Mouse (Mus musculus) large intestine, adult 2 months (tissue): ENCODE data around the gene Tead2. TPM values are rescaled to one million over a fixed set of nuclear protein-coding genes. Genes with fewer than 3 reads are reported as not detected.

Experiments
- DNase-seq: peaks from one replicate; pipeline ENCODE4 v3.0.0-alpha.2; 2012; ENCODE audit warnings: low read depth, low spot score
- WGBS: fragments of 180-500 bp; shearing (Covaris S2); methylation state at CpG from one replicate; pipeline ENCODE4 v1.1.7; 2018; 5-methylcytosine and 5-hydroxymethylcytosine counted together
- polyA plus RNA-seq: library from polyadenylated mRNA; depleted of rRNA; stranded (reverse); fragments of >200 nt; gene quantifications from 2 replicates; pipeline ENCODE4 v1.2.3, GENCODE M21; 2012

The Tead2 gene
- polyA plus RNA-seq, 1 experiment = 8.9 TPM

- no peak for DNase-seq
Observed at GRCm38 (mm10) chr7:45216442-45217183, 1.1 kb downstream of the Tead2 start.

GRCm38 (mm10) chr7:45221680-45222079, 6.1 kb downstream of the Tead2 start:
- no peak for DNase-seq
- 72% methylated on average over 2 of the region's 2 CpGs for WGBS

More at GRCm38 (mm10) chr7:45216442-45217183, 1.1 kb downstream of the Tead2 start:
- 8% methylated on average over 13 of the region's 13 CpGs for WGBS

- no peak for DNase-seq
- WGBS = 87% methylated on average over 7 of the region's 7 CpGs
Observed at GRCm38 (mm10) chr7:45224826-45225225, 9.3 kb downstream of the Tead2 start.

- no peak for DNase-seq
- WGBS = 87% methylated on average over 5 of the region's 5 CpGs
Observed at GRCm38 (mm10) chr7:45226421-45226820, 10.9 kb downstream of the Tead2 start.

DNA sequence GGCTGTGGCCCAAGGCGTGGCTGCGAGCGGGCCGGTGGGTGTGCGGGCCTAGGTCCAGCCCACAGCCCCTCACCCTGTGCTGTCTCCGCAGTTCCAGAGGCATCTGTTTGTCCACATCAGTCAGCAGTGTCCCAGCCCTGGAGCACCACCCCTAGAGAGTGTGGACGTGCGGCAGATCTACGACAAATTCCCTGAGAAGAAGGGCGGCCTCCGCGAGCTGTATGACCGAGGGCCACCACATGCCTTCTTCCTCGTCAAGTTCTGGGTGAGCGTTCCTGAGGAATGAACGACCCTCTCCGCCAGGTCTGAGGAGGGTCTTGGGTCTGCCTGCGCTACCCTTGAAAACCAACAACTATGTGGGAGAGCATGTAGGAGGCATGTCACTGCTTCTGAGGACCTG, 13.0 kb downstream of the Tead2 start:
- 95% methylated on average over 18 of the region's 18 CpGs for WGBS
- no peak for DNase-seq

GRCm38 (mm10) chr7:45229046-45229445, 13.5 kb downstream of the Tead2 start:
- DNase-seq = no peak
- WGBS = 91% methylated on average over 8 of the region's 8 CpGs

DNA sequence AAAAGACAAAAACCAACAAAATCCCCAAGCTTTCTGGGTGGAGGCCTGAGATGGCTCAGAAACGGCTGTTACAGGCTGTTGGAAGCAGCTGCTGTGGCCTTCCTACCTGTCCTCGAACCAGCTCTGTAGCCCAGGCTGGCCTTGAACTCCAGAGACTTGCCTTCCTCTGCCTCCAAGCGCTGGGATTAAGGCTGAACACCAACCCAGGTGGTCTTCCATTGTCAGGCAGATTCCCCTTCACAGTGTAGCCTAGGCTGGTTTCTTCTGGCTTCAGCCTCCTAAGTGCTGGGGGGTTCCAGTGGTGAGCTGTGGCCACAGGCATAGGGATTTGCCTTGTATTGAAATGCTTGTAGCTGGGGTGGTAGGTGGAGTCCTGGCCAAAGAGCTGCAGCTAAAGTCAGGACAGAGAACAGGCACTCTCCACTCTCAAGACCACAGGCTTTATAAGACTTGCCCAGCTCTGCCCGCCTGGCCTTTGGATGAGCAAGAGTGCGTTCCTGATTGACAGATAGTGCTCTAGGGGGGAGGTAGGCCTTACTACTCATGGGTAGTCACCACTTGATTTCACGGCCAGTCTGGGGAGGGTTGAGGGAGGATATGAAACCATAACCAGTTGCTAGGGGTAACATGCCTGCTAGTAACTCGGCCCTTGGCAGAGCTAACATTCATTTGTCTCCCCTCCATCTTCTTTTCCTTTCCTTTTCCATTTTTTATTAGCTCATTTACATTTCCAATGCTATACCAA, 14.1 kb downstream of the Tead2 start:
- DNase-seq = no peak
- WGBS = 88% methylated on average over 7 of the region's 7 CpGs

DNA sequence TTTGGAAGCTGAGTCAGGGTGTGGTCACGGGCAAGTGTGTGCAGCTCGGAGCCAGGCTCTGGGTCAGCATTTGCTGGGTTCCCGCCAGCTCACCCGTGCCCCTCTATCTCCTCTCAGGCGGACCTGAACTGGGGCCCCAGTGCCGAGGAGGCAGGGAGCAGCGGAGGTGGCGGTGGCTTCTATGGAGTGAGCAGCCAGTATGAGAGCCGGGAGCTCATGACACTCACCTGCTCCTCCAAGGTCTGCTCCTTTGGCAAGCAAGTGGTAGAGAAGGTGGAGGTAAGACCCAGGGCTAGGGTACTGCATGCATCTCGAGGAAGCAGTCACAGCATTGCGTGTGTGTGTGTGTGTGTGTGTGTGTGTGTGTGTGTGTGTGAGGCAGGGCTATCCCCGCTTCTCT, 15.6 kb downstream of the Tead2 start:
- no peak for DNase-seq

GRCm38 (mm10) chr7:45231941-45232340, 16.4 kb downstream of the Tead2 start:
- WGBS = 94% methylated on average over 11 of the region's 11 CpGs
- no peak for DNase-seq

More for the DNA sequence above, 15.6 kb downstream of the Tead2 start:
- 89% methylated on average over 12 of the region's 12 CpGs for WGBS

DNA sequence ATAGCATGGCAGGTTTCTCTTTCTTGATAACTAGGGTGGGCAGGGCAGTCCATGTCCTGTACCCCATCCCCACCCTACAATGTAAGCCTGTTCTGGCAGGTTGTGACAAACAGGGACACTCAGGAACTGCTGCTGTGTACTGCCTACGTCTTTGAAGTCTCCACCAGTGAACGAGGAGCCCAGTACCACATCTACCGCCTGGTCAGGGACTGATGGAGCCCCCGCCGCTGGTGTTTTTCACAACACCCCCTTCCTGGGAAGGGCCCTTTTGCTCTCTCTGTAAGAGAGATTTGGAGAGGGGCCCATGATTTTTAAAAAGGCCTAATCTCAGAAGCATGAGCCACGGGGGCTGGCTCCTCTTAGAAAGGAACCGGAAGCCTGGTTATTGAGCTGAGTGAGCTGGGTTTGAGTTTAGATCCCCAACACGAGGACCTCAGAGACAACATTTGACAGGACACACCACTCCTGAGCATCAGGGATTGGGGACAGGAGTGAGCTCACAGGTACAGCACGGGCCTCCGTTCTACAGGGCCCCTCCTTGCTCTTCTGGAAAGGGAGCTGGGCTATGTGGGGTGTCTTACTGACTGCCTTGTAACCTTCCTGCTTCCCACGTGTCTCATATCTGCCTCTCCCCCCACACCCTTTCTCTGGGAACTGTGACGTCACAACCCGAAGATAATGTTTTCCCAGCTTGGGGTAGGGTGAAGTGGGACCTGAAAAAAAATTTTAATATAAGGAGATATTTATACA, 17.3 kb downstream of the Tead2 start:
- DNase-seq = no peak
- WGBS = 86% methylated on average over 13 of the region's 13 CpGs

DNA sequence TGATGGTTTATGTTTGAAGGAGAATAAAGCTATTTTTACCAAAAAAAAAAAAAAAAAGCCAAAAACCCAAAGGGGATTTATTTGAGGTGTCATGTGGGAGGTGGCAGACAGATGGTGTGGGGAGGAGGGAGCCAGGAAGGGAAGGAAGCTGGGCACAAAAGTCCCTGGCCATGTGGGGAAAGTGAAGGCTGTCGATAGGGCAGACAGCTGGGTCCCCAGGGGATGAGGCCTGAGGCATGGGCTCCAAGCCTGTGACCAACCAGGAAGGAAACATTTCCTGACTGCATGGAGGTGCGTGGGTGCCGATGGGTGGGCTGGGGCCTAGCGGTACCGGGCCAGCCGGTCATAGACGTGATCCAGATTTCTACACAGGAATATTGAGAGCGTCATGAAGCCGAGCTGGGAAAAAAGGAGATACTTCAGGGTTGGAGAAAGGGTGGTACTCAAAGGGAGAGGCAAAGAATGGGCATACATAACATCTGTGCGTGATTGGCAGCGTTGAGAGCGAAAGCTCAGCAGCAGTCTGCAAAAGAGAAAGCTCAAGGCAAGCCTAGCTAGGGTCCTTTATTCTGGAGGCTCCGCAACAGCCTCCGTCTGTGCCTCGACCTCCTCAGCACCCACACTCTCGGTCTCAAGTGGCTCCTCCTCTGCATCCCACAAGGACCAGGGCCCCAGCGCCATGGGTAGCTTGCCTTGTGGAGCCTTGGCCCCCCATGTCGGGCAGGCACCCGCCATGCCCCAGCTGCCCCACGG, 18.2 kb downstream of the Tead2 start:
- WGBS = 57% methylated on average over 20 of the region's 20 CpGs
- no peak for DNase-seq

DNA sequence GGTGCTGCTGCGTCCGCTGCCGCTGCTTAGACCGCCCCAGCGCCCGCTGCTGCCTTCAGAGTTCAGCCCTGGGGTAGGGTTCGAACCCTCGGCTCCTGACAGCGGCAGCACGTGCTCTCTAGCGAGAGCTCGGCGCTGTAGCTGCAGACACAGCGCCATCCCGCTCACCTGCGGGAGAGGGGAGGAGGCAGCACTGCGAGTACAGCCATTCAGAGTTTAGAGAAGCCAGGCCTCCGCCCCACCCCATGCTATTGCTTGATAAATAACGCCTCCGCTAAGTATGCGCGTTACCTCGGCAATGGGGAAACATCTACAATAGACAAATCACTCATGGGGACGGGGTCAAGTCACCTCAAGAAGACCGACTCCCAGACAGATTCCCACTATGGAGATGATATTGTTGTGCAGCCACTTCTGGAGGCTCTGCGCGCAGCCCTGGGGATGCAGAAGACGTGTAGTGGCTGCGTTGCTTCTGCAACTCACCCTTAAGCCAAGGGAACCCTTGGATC, 18.8 kb downstream of the Tead2 start:
- no peak for DNase-seq
- 17% methylated on average over 29 of the region's 29 CpGs for WGBS

DNA sequence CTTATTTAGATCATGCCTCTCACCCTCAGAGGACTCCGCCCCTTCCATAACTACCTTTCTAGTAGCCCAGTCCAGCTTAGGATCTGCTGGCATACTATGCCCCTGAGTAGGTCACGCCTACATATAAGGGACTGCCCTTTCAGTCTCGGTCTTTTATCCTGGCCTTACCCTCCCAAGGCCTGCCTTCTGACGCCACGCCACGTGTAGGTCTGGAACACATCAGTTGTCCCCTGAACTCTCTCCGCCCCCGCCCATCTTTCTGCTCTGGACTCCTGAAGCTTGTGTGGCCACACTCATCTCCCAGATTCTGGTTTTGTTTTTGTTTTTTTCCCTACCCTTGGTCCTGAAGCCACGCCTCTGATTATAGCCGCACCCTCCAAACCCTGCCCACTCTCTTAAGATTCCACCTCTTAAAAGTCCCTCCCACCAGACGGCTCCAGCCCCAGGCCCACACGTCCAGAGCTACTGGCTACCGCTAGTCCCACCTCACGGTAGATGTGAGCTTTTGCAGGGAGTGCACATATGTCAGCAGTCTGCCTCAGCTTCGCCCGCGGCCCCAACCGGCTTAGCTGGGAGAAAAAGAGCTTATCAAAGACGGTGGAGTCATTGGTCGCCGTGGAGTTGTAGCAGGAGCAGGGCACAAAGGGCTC, 19.5 kb downstream of the Tead2 start:
- no peak for DNase-seq
- WGBS = 18% methylated on average over 21 of the region's 21 CpGs

- no peak for DNase-seq
Observed at GRCm38 (mm10) chr7:45235656-45236180, 20.2 kb downstream of the Tead2 start.

DNA sequence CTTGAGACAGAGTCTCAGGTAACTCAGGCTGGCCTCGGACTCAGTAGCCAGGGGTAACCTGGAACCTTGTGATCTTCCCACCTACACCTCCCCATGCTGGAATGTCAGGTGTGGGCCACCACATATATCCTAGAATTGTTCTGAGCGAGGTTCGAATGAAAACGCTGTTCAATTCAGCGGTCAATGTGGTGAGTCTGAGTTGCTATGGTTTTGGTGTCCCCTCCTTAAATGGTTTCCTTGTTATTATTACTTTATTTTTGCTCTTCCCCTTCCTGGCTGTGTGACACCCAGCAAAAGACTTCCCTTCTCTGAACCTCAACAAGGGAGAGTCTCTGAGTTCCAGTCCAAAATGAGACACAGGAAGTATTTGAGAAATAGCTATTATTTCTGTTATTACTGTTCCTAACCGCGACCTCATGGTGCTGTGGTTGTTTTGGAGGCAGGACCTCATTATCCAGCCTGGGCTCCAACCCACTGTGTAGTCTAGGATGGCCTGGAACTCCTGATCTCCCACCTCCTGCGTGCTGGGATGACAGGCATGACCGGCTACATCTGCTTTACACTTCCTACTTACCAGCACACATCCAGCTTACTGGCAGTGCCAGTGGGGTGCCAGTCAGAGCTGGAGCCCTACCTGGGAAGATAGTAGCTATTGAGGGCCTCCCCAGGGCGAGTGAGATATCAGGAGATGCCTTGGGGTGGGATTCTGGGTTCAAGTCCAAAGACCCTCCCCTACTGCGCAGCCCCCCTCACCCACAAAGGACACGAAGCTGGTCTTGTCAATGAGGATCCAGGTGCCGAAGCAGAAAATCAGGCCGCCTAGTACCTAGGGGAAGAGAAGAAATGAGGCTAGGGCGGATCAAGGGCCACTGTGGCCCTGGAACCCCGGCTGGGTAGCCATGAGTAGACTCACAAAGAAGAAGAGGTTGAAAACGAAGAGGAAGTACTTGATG, 22.5 kb downstream of the Tead2 start:
- no peak for DNase-seq
- 80% methylated on average over 17 of the region's 17 CpGs for WGBS

More at GRCm38 (mm10) chr7:45235656-45236180, 20.2 kb downstream of the Tead2 start:
- WGBS = 68% methylated on average over 17 of the region's 17 CpGs

- 38% methylated on average over 20 of the region's 20 CpGs for WGBS
- no peak for DNase-seq
Observed at GRCm38 (mm10) chr7:45238723-45239496, 23.4 kb downstream of the Tead2 start, which contains the start of gene Cd37. Cd37 (minus strand) TSS chr7:45239115.

DNA sequence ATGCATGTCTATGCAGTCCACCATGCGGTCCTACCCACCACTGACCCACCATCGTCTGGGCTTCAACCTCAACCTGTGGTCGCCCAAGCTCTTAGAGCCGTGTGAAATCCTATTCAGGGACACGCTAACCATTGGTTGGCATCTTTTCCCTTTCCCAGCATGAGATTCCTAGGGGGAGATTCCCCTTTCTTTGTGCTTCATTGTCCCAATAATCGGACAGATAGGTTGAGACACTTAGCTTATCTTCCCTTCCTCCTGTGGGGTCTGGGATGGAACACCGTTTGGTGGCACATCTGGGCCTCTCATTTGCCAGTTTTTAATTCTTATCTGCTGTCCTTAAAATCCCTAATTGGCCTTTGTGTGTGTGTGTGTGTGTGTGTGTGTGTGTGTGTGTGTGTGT, 24.6 kb downstream of the Tead2 start:
- DNase-seq = no peak
- WGBS = 87% methylated on average over 7 of the region's 7 CpGs
